Mouse (Mus musculus) cortical plate, adult 2 months (tissue): ENCODE results near the gene Megf6. TPM values are rescaled to one million over a fixed set of nuclear protein-coding genes. Genes with fewer than 3 reads are reported as not detected.

Experiments
- H3K27ac ChIP-seq: fragments of 200-500 bp; 2 replicates; pipeline ENCODE4 v1.5.1; 2012; ENCODE audit warnings: low read length, control low read depth, inconsistent platforms; ENCODE audit not compliant: insufficient read depth
- H3K4me1 ChIP-seq: fragments of 200-500 bp; 2 replicates; pipeline ENCODE4 v1.6.1; 2011; ENCODE audit warnings: low read length; ENCODE audit not compliant: control insufficient read depth, insufficient read depth
- H3K4me3 ChIP-seq: fragments of 200-500 bp; 2 replicates; pipeline ENCODE4 v1.5.1; 2011; ENCODE audit warnings: mild to moderate bottlenecking, low read length, control low read depth; ENCODE audit not compliant: insufficient read depth
- CTCF ChIP-seq: fragments of 200-500 bp; IDR thresholded peaks from 2 replicates; pipeline ENCODE4 v1.5.1; 2011; ENCODE audit warnings: mild to moderate bottlenecking, control low read depth, low read length; ENCODE audit not compliant: insufficient read depth; ENCODE audit errors: extremely low read depth
- POLR2A ChIP-seq: fragments of 200-500 bp; IDR thresholded peaks from 2 replicates; pipeline ENCODE4 v1.6.1; 2011; ENCODE audit warnings: mild to moderate bottlenecking, low read length, control low read depth; ENCODE audit not compliant: insufficient read depth; ENCODE audit errors: extremely low read depth
- polyA plus RNA-seq: library from polyadenylated mRNA; depleted of rRNA; stranded (reverse); fragments of >200 nt; gene quantifications from 2 replicates; pipeline ENCODE4 v1.2.3, GENCODE M21; 2012; rRNA removed

The Megf6 gene
- polyA plus RNA-seq: 3.0 TPM in 2 replicates

GRCm38 (mm10) chr4:154170506-154171150 is at the start of gene Megf6:
TSS of gene Megf6 (plus strand) at chr4:154170730.
- Histone ChIP-seq H3K4me3 (peak within 1 kb of the TSS; percentile 11), H3K4me1 (no peaks in the 10 kb centered on the region), H3K27ac (no peak within 1 kb of the TSS)
- TF ChIP-seq CTCF (no peak), POLR2A (no peak)

GRCm38 (mm10) chr4:154121800-154122199 is 48.7 kb upstream of the Megf6 start:
- Histone ChIP-seq H3K4me3 (no peak overlapping the region), H3K4me1 (no peaks in the 10 kb centered on the region), H3K27ac (no peak overlapping the region)
- no peak for TF ChIP-seq POLR2A
- TF ChIP-seq CTCF: no peak

- no peaks in the 10 kb centered on the region for H3K4me1 ChIP-seq
- no peak overlapping the region for H3K27ac ChIP-seq
- no peak for TF ChIP-seq CTCF
- no peak overlapping the region for H3K4me3 ChIP-seq
Observed at GRCm38 (mm10) chr4:154122374-154122773, 48.2 kb upstream of the Megf6 start.

GRCm38 (mm10) chr4:154123553-154123952 is 47.0 kb upstream of the Megf6 start:
- Histone ChIP-seq H3K4me3 (no peak overlapping the region), H3K27ac (no peak overlapping the region), H3K4me1 (no peaks in the 10 kb centered on the region)
- TF ChIP-seq POLR2A: no peak
- TF ChIP-seq CTCF: no peak

GRCm38 (mm10) chr4:154125202-154125601 is 45.3 kb upstream of the Megf6 start:
- TF ChIP-seq POLR2A (no peak), CTCF (no peak)
- Histone ChIP-seq H3K27ac (no peak overlapping the region), H3K4me1 (no peaks in the 10 kb centered on the region), H3K4me3 (no peak overlapping the region)

GRCm38 (mm10) chr4:154127273-154127672 is 43.3 kb upstream of the Megf6 start:
- Histone ChIP-seq H3K4me1 (no peaks in the 10 kb centered on the region), H3K27ac (no peak overlapping the region), H3K4me3 (no peak overlapping the region)
- TF ChIP-seq POLR2A (no peak), CTCF (no peak)

- H3K4me3 ChIP-seq: no peak overlapping the region
- TF ChIP-seq CTCF: no peak
- no peak for TF ChIP-seq POLR2A
- no peaks in the 10 kb centered on the region for H3K4me1 ChIP-seq
- no peak overlapping the region for H3K27ac ChIP-seq
Observed at GRCm38 (mm10) chr4:154129950-154130349, 40.6 kb upstream of the Megf6 start.

GRCm38 (mm10) chr4:154131894-154132293 is 38.6 kb upstream of the Megf6 start:
- Histone ChIP-seq H3K4me1 (no peaks in the 10 kb centered on the region), H3K27ac (no peak overlapping the region), H3K4me3 (no peak overlapping the region)
- no peak for TF ChIP-seq POLR2A
- TF ChIP-seq CTCF: no peak

- TF ChIP-seq CTCF: no peak
- TF ChIP-seq POLR2A: no peak
- Histone ChIP-seq H3K4me1 (no peaks in the 10 kb centered on the region), H3K27ac (no peak overlapping the region), H3K4me3 (no peak overlapping the region)
Observed at GRCm38 (mm10) chr4:154134803-154135202, 35.7 kb upstream of the Megf6 start.

GRCm38 (mm10) chr4:154137139-154137538 is 33.4 kb upstream of the Megf6 start:
- no peaks in the 10 kb centered on the region for H3K4me1 ChIP-seq
- H3K4me3 ChIP-seq: no peak overlapping the region
- H3K27ac ChIP-seq: no peak overlapping the region
- TF ChIP-seq POLR2A (no peak), CTCF (no peak)

GRCm38 (mm10) chr4:154139671-154140181 is 30.8 kb upstream of the Megf6 start:
- Histone ChIP-seq H3K4me1 (no peaks in the 10 kb centered on the region; the same call in none of the 2 replicates), H3K27ac (no peak overlapping the region), H3K4me3 (0 out of 2 replicates have a peak overlapping the region, but pooled peaks have one; percentile 7)
- TF ChIP-seq CTCF (no peak), POLR2A (no peak)
